Mouse (Mus musculus) MEL (cell line): ENCODE measurements around the gene Vma21.

Experiments
- HCFC1 ChIP-seq: IDR thresholded peaks from 2 replicates; pipeline ENCODE4 v1.6.1; 2012; ENCODE audit warnings: low read depth, mild to moderate bottlenecking, inconsistent platforms, low read length, improper control_type of control experiment, moderate library complexity
- JUND ChIP-seq: IDR thresholded peaks from 2 replicates; pipeline ENCODE4 v1.6.1; 2011; ENCODE audit warnings: low read depth, mild to moderate bottlenecking, improper control_type of control experiment, low read length
- POLR2A ChIP-seq, 2 experiments: IDR thresholded peaks; 2 replicates each; pipeline ENCODE4 v1.6.1; 2011 to 2012; ENCODE audit warnings: low read length in 2 of 2, mild to moderate bottlenecking in 2 of 2, control low read depth in 1 of 2, improper control_type of control experiment in 1 of 2, low read depth in 1 of 2, moderate library complexity in 1 of 2; ENCODE audit not compliant: control insufficient read depth in 1 of 2, insufficient read depth in 1 of 2, poor library complexity in 1 of 2
- USF2 ChIP-seq, 2 experiments: IDR thresholded peaks; 2 replicates each; pipeline ENCODE4 v1.6.1; 2011 to 2012; ENCODE audit warnings: improper control_type of control experiment in 2 of 2, low read length in 2 of 2, borderline replicate concordance in 1 of 2, inconsistent platforms in 1 of 2, low read depth in 1 of 2, mild to moderate bottlenecking in 1 of 2; ENCODE audit not compliant: insufficient read depth in 1 of 2

GRCm38 (mm10) chrX:71767909-71768308 is 47.8 kb upstream of the Vma21 start:
- TF ChIP-seq USF2 (IDR thresholded peaks at IDR 0.05; ENCODE audit: borderline replicate concordance in 1 of 2, insufficient read depth in 1 of 2, low read depth in 1 of 2, low read length in 2 of 2) (no peak), POLR2A (IDR thresholded peaks at IDR 0.05; ENCODE audit: control insufficient read depth in 1 of 2, insufficient read depth in 1 of 2, low read depth in 1 of 2, low read length in 2 of 2, poor library complexity in 1 of 2) (no peak), JUND (no peak), HCFC1 (no peak)
